Mouse (Mus musculus) olfactory bulb, adult 2 months (tissue): ENCODE measurements around the gene Gorasp1. TPM values are rescaled to one million over a fixed set of nuclear protein-coding genes. Genes with fewer than 3 reads are reported as not detected.

Source experiments
- H3K27ac ChIP-seq: fragments of 200-500 bp; 2 replicates; pipeline ENCODE4 v1.5.1; 2012; ENCODE audit warnings: low read depth, low read length; ENCODE audit not compliant: insufficient read depth
- H3K4me1 ChIP-seq: fragments of 200-500 bp; 2 replicates; pipeline ENCODE4 v1.6.1; 2012; ENCODE audit warnings: low read length; ENCODE audit not compliant: control insufficient read depth, insufficient read depth
- H3K4me3 ChIP-seq: fragments of 200-500 bp; 2 replicates; pipeline ENCODE4 v1.5.1; 2012; ENCODE audit warnings: mild to moderate bottlenecking, low read depth, low read length, moderate library complexity; ENCODE audit not compliant: insufficient read depth
- CTCF ChIP-seq: fragments of 200-500 bp; IDR thresholded peaks from 2 replicates; pipeline ENCODE4 v1.5.1; 2012; ENCODE audit warnings: low read depth, mild to moderate bottlenecking, low read length, moderate library complexity; ENCODE audit not compliant: insufficient read depth
- POLR2A ChIP-seq: fragments of 200-500 bp; IDR thresholded peaks from 2 replicates; pipeline ENCODE4 v1.6.1; 2012; ENCODE audit warnings: mild to moderate bottlenecking, low read depth, low read length, moderate library complexity; ENCODE audit not compliant: insufficient read depth
- WGBS: fragments of 180-500 bp; shearing (Covaris S2); methylation state at CpG from one replicate; pipeline ENCODE4 v1.1.7; 2018; 5-methylcytosine and 5-hydroxymethylcytosine counted together
- polyA plus RNA-seq: library from polyadenylated mRNA; stranded (reverse); fragments of >200 nt; gene quantifications from 2 replicates; pipeline ENCODE4 v1.2.4, GENCODE M21; 2012; ENCODE audit warnings: low replicate concordance; ENCODE audit not compliant: missing spikeins, insufficient read depth, insufficient read length

Gene Gorasp1
- polyA plus RNA-seq, 1 experiment: not detected

DNA sequence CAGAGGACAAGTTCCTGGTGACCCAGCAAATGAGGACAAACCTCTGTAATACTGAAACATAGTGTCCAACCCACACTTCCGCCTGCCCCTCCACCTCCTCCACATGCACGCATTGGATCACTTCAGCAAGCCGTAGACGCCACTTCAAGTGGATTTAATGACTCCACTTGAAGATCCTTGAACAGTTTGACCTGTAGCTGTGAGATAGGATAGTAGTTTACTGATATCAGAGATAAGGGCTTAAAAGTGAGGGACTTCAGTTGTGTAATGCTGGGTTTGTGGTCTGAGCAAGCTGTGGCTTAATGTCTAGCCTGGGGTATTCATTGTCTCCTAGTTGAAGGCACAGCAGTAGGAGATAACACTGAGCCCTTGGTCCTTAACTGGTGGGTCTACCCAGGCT lies 13.9 kb downstream of the Gorasp1 start:
- TF ChIP-seq POLR2A (no peak), CTCF (no peak)
- no peak overlapping the region for H3K4me3 ChIP-seq
- 84% methylated on average over 4 of the region's 4 CpGs for WGBS

DNA sequence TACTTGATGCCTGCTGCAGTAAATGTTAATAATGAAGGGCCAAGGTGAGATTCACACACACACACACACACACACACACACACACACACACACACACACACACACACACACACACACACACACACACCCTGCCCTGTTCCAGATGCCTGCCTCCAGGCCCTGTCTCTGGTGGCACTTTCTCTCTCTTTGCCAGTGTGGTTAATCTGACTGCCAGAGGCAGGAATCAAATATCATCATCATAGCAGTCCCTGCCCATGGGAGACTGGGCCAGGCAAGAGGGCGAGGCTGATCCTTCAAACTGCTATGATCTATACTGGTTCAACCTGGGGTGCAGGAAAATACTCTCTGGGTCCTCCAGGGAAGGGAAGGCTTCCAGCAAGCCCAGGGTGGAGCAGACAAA lies 17.5 kb downstream of the Gorasp1 start:
- TF ChIP-seq CTCF (no peak), POLR2A (no peak)

More for the DNA sequence above, 13.9 kb downstream of the Gorasp1 start:
- Histone ChIP-seq H3K4me1 (no peaks in the 10 kb centered on the region), H3K27ac (no peak overlapping the region)

DNA sequence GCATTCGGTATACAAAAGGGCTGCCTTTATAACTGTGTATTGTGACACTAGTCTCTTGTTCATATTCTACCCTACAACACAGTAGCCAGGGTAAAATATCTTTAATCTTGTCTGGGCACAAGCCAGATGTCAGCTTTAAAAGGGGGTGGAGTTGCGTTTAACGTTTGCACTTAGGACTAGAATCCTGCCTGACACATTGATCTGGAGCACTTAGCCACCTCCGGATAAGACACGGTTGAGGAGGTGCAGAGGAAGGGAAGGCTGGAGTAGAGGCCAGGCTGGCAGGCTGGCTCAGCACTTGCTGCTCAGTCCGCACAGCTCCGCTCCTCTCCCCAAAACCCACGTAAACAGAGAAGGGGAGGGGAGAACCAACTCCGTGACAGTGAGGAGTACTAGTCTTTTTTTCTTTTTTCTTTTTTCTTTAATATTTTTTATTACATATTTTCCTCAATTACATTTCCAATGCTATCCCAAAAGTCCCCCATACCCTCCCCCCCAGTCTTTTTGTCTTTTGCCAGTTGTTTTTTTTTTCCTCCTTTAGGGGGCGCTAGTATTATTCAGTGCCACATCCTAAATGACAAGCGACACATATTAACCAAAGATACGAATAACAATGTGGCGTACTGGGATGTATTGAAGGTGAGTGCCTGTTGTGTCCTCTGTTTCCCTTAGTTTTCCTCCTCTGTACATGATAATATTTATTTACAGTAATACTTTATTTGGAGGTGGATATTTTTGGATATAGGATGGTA lies 24.1 kb downstream of the Gorasp1 start:
- 66% methylated on average over 13 of the region's 13 CpGs for WGBS
- no peak for TF ChIP-seq POLR2A
- no peaks in the 10 kb centered on the region for H3K4me1 ChIP-seq
- H3K27ac ChIP-seq: no peak overlapping the region
- no peak overlapping the region for H3K4me3 ChIP-seq

More for the DNA sequence above, 17.5 kb downstream of the Gorasp1 start:
- no peak overlapping the region for H3K4me3 ChIP-seq
- WGBS: 90% methylated on average over 1 of the region's 1 CpGs
- H3K27ac ChIP-seq: no peak overlapping the region
- no peaks in the 10 kb centered on the region for H3K4me1 ChIP-seq

DNA sequence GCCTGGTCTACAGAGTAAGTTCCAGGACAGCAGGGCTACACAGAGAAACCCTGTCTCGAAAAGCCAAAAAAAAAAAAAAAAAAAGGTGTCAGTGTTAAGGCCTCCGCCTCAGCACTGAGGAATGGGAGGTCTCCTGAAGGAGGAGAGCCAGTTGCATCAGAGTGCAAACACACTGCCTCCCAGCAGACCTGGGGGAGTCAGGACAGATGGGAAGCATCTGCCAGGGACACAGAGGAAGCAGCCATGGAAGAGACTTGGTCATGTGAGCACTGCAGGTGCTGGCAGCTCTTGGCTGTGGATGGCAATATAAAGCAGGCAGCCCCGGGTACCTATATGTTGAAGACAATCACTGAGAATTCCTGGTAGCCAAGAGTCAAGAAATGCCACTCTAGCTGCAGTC lies 27.4 kb downstream of the Gorasp1 start:
- no peaks in the 10 kb centered on the region for H3K4me1 ChIP-seq
- 81% methylated on average over 3 of the region's 3 CpGs for WGBS
- no peak overlapping the region for H3K4me3 ChIP-seq
- TF ChIP-seq CTCF: no peak
- TF ChIP-seq POLR2A: no peak
- H3K27ac ChIP-seq: no peak overlapping the region

DNA sequence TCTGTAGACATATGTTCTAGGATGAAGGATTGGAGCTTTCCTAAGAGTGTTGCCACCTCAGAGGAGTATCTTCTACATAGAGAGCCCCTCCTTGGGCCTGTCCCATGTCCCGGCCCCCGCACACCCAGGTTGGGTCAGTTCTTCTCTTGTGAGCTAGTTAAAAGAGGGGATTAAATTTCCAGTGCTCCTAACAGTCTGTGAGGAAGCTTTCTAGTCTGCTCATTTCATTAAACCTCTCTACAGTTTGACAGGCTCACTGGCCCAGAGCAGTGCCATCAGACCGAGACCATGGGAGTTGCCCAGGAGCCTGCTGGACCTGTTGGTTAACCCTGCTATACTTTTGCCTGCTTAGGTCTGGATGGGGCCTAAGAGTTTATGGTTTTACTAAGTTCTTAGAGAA lies 28.7 kb downstream of the Gorasp1 start:
- Histone ChIP-seq H3K27ac (no peak overlapping the region), H3K4me1 (no peaks in the 10 kb centered on the region), H3K4me3 (no peak overlapping the region)
- 96% methylated on average over 3 of the region's 3 CpGs for WGBS
- no peak for TF ChIP-seq POLR2A
- no peak for TF ChIP-seq CTCF

DNA sequence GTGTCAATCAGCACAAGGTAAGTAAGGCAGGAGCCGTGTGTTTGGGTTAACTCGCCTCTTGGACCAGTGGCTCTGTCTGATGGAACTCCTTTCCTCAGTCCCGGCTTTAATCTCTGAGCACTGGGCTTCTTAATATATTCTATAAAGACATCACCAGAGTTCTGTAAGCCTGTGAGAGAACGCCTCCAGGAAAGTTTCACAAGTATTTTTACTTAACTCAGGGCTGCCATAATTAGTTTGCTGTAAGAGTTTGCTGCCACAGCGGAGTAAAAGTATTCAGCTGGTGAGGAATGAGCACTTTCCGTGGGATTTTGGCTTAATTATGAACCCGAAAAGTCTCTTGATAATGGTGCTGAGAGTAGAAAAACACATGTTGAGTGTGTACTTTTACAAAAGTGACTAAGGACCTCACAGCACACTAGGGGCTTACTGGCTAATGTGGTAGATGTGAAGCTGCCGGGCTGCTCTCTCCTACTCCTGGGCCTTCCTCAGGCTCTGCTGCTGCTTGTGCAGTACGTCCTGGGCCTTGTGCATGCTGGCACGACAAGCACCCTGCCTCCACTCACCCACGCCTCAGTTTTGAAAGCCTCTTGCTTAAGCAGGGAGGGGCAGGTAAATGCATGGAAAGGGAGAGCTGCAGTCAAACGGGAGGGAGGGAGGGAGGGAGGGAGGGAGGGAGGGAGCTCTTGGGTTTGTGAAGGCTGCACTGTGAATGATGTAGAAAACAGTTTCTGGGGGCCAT lies 34.8 kb downstream of the Gorasp1 start:
- Histone ChIP-seq H3K4me1 (peaks cover 5% of the 10 kb centered on the region; the same call in 1 of the 2 replicates), H3K4me3 (no peak overlapping the region), H3K27ac (no peak overlapping the region)
- TF ChIP-seq CTCF: no peak
- TF ChIP-seq POLR2A: no peak
- 70% methylated on average over 12 of the region's 12 CpGs for WGBS

DNA sequence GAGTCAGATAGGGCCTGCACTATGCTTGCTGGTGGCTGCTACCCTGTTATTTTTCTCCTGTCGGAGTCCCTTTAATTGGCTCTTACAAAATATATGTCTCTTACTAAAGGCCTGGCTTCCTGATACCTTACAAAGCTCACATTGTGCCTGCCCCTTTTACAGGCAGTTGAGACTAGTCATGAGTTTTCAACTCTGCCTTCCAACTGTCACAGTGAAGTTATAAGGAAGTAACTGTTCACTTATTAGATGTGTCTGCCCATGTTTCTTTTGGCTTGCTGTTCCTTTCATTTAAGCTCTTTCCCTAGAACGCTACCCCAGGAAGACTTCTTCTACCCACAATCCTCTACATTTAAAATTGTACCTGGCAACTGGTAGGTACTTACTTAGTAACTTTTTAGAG lies 37.9 kb downstream of the Gorasp1 start:
- Histone ChIP-seq H3K27ac (no peak overlapping the region), H3K4me3 (no peak overlapping the region), H3K4me1 (peaks cover 11% of the 10 kb centered on the region; the same call in 1 of the 2 replicates)
- WGBS: 74% methylated on average over 2 of the region's 2 CpGs
- TF ChIP-seq POLR2A: no peak
- TF ChIP-seq CTCF: no peak

DNA sequence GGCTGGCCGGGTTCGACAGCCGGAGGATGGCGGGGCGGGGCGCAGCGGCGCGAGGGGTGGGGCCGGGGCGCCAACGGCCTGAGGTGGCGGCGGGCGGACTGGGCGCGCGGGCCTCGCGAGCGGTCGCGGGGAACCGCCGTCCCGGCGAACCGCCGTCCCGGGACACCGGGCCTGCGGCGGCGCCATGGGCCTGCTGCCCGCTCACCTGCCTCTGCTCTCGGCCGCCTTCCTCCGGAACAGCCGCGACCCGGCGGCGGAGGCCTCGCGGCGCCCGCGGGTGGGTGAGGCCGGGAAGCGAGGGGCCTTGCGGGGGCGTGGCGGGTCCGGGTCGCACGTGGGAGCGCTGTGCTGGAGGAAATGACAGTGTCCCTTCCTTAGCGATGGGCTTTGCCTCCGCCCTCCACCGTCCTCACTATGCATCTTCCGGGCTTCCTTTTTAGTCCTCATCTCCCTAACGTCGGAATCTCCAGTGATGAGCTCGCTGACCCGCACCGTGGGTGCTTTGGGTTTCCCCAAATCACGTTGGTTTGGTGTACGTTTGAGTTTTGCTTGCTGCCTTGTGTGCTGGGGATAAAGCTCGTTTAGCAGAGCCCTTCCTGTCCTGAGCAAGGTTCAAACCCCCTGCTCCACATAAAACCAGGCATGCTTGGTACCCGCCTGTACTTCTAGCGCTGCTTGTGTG lies 42.2 kb downstream of the Gorasp1 start:
- under 1% methylated on average over 59 of the region's 71 CpGs for WGBS
- TF ChIP-seq POLR2A (no peak), CTCF (no peak)
- Histone ChIP-seq H3K27ac (no peak overlapping the region), H3K4me1 (peaks cover 6% of the 10 kb centered on the region; the same call in 1 of the 2 replicates), H3K4me3 (peak overlapping the region; percentile 89)

DNA sequence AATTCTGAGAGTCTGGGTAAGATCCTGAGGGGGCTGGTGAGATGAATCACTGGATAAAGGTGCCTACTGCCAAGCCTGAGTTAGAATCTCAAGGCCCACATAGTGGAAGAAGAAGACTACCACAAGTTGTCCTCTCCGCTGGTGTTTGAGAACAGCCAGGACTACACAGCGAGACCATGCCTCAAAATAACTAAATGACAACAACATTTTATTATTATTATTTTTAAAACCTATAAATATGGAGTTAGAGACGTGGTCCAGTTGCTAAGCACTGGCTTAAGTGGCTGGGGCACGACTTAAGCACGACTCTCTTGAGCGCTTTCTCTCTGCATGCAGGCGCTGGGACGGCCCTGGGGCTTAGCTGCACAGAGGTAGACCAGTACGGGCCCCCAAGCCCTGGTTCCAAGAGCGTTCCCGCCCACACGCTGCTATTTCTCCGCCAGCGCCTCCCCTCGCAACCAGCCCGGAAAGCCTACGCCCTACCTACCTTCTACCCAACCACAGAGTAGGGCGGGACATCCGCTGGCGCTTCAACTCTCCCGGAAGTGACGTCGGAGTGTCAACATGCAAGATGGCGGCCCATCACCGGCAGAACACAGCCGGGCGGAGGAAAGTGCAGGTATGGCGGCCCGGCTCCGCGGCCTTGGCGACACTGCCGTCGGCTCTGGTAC lies 42.9 kb downstream of the Gorasp1 start, which contains the start of gene Wdr48:
Gene Wdr48 (plus strand): TSS at position 540 of the 671 bp plus-strand sequence.
- Histone ChIP-seq H3K4me3 (peak within 1 kb of the TSS; percentile 89), H3K27ac (0 out of 2 replicates have a peak within 1 kb of the TSS, but pooled peaks have one; percentile 69), H3K4me1 (peaks cover 6% of the 10 kb centered on the region; the same call in 1 of the 2 replicates)
- WGBS: 2% methylated on average over 34 of the region's 34 CpGs
- TF ChIP-seq CTCF (no peak), POLR2A (peak; percentile 63)
